Mouse (Mus musculus) liver, adult 2 months (tissue): Measurements from ENCODE around the gene Nrip1.

Experiments used
- CTCF ChIP-seq: fragments of 200-500 bp; IDR thresholded peaks from 2 replicates; pipeline ENCODE4 v1.5.1; 2011; ENCODE audit warnings: low read depth, low read length, control low read depth
- POLR2A ChIP-seq: fragments of 200-500 bp; IDR thresholded peaks from 2 replicates; pipeline ENCODE4 v1.6.1; 2011; ENCODE audit warnings: low read length, control low read depth; ENCODE audit not compliant: insufficient read depth; ENCODE audit errors: extremely low read depth

GRCm38 (mm10) chr16:76416060-76416438 is 42.4 kb upstream of the Nrip1 start:
- no peak for TF ChIP-seq POLR2A
- no peak for TF ChIP-seq CTCF
